Mouse (Mus musculus): ENCODE measurements around the gene Trmt112. TPM values are rescaled to one million over a fixed set of nuclear protein-coding genes. Genes with fewer than 3 reads are reported as not detected.

Trmt112 gene
- total RNA-seq, 2 experiments from 2014 or later, result 37.7 to 39.3 TPM

DNA sequence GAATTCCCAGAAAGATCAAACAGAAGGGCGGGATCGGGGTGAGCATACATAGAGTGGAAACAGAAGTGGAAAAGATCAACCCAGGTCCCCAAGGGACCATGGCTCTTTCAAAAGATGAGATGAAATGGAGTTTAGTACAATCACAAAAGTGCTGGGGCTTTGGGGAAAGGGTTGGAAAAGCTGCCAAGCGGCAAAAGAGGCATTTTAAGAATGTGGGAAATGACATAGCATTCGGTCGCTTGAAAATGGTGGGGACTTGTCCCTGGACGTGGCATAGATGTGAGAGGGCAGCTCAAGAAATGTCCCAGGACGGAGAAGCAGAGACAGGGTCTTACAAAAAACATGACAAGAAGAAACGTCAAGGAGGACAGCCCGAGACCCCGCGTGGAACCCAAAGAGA is 477 bp upstream of the Trmt112 start:
- no peak for DNase-seq

DNA sequence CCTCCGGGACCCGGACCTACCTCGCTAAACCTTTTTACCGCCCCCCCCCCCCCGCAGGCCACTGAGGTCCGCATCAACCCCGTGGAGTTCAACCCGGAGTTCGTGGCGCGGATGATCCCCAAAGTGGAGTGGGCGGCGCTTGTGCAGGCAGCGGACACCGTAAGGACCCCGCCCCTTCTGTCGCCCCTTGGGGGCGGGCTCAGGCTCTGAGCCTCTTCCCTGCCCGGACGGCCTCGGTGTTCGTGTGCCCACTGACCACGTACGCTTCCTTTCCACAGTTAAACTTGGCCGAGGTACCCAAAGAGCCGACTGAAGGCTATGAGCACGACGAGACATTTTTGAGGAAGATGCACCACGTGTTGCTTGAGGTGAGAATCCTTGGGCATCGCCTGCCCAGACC is 808 bp downstream of the Trmt112 start:
- DNase-seq, result peak in 1 of 2 experiments; percentile 64

DNA sequence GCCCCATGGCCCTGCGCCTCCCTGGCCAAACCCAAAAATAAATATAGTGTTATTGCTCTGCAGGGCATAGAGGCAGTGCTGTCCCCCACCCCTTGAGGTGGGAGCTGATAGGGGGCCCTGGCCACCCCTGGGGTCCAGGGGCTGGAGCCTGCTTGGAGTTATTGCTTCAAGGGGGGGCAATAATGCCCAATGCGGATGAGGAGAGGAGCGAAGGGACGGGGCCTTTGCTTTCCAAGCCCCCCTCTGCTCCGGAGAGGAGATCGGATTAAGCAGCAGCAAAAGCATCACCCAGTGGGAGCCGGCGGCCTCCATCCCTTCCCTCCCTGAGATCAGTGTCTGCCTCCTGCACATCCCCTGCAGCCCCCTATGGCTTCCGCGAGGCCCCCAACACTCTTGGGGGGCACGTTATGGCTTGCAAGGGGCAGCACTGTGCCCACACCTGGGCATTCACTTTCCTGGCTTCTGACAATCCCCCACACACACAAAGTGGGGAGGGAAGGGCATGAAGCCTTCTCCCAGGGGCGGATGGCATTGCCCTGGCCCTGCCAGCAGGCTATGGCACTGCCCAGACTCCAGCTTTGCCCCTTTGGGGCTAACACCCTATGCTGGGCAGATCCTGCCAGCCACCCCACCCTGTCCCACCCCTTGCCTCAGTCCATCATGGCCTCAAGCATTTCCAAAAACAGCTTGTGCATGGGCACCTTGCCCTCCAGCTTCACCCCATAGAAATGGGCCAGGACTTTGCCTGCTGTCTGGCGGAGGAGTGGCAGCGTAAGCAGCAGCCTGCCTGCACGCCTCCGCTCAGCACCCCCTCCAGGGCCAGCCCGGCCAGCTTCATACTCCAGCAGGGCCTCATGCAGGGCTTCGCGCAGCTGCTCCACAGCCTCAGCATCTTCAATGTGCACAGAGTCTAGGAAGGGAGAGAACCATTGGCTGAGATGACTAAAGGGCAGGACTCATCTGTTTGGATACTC is 1.9 kb downstream of the Trmt112 start:
- DNase-seq, result peak in 1 of 2 experiments; percentile 1

DNA sequence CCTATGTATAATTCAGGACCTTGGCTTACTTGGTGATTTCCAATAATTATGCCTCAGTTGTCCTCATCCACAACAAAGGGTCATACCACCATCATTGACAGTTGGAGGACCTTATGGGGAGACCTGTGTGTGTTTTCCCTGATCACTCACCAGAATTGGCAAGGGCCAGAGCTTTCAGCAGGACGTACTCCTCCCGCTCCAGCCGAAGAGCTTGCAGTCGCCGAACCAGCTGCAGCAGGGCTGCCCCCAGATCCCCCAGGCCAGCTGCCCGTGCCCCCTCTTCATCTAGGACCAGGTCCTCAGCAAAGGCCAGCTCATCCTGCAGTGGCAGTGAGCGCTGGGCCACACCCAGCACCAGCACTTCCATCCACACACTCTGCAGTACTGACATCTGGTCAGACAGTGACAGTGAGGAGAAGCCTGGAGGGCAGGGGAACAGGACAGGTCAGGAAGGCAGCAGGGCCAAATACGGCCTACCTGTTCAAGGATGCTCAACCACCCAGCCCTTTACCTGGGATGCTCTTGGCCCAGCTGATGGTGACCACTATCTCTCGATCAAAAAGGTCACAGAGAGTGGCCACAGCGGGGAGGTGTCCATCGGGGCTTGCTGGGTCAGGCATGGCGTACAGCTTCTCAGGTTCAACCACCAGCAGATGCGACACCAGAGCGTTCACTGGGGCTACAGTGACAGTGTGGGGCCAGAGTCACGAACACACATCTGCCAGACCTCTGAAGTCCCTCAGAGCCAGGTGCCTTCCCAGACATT is 2.9 kb downstream of the Trmt112 start:
- no peak for DNase-seq

DNA sequence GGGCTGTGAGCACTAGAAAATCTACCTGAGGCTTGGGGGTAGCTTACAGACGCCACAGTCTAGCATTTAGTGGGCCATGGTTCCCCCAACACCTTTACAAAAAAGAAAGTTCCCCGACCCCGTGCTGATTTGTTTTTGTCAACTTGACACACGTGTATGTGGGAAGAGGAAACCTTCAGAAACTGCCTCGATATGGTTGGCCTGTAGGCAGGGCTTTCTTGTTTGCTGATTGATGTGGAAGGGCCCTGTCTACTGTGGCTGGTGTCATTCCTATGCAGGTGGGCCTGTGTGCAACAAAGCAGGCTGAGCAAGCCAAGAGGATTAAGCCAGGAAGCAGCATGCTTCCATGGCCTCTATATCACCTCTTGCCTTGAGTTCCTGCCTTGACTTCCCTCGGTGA is 3.5 kb downstream of the Trmt112 start:
- DNase-seq, result no peak

DNA sequence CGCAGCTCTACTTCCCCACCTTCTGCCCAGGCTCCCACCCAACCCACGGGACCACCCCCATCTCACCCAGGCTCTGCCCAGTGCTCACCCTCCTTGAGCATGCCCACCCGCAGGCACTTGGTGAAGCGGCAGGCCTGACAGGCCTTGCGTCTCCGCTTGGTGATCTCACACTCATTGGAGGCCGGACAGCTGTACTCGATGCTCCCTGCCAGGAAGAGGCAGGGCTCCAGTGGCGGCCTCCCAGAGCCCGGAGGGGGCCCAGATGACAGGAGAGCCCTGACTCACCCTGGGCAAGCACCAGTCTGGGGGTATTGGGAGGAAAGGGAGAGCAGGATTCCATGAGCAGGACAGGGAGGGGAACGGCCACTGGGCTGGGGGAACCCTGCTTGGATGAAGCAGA is 4.5 kb downstream of the Trmt112 start:
- peak in 1 of 2 experiments; percentile 42 for DNase-seq

DNA sequence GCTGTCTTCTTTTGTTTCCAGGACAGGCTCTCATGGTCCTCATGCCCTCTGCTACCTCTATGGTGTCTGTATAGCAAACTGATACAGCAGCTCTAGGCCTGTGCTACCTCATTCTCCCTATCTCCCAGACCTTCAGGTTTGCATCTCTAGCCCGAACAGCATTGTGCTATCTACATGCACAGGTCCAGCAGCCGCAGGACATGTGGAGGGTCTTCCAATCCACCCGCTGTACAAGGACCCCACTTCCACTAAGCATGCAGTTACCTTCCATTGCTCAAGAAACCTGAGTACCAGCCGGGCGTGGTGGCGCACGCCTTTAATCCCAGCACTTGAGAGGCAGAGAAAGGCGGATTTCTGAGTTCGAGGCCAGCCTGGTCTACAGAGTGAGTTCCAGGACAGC is 5.0 kb downstream of the Trmt112 start:
- no peak for DNase-seq

DNA sequence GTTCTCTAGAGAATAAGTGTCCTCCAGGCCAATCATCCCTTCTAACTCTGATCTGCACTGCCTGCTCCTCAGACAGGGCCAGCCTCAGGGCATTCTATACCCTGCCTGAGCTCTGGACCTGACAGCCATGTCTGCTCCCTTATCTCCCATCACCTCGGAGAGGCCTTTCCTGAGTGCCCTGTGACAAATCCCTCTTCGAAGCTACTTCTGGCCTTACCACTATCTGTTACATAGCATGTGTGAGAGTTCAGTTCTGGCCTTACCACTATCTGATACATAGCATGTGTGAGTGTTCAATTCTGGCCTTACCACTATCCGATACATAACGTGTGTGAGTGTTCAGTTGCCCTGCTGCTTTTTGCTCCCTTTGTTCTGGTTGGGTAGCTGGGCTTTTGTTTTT is 5.8 kb downstream of the Trmt112 start:
- DNase-seq, result no peak

DNA sequence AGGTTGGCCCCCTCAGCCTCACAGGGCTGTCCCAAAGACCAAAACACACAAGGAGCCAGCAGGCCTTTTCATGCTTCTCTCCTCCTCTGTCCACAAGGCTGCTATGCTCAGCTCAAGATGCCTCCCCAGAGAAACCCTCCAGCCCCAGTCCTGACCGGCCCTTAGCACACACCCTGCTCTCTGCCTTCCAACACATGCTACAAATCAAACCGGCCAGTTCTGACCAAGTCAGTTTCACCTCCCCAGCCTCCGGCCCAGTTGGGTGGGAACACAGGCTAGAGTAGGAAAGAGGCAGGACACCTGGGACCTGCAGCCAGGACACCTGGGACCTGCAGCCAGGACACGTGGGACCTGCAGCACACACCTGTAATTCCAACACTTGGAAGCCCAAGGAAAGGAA is 7.0 kb downstream of the Trmt112 start:
- no peak for DNase-seq

DNA sequence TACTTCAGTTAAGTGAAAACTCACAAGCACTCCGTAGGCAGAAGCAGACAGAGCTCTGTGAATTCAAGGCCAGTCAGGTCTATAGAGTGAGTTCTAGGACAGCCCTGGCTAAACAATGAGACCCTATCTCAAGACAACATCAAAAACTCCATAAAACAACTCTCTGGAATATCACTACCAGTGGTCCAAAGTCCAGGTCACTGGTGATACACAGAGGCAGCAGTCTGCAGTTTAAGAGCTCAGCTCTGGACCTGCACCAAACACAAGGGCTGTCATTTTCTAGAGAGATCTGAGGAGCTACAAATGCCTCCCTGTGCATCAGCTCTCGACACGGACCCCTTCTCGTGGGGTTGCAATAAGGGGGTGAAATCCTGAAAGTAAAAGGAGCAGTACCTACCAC is 8.8 kb downstream of the Trmt112 start:
- no peak for DNase-seq

DNA sequence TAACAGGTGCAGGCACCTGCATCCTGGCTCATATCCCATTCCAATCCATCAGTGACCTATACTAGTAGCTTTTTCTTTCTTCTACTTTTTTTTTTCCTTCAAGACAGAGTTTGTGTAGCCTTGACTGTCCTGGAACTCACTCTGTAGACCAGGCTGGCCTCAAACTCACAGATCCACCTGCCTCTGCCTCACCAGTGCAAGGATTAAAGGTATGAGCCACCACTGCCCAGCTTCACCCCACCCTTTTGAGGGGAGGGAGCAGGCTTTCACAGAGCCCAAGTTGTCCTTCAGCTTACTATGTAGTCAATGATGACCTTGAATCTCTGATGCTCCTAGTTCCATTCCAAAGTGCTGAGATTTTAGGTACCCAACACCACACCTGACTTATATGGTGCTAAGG is 9.9 kb downstream of the Trmt112 start:
- DNase-seq, result no peak

DNA sequence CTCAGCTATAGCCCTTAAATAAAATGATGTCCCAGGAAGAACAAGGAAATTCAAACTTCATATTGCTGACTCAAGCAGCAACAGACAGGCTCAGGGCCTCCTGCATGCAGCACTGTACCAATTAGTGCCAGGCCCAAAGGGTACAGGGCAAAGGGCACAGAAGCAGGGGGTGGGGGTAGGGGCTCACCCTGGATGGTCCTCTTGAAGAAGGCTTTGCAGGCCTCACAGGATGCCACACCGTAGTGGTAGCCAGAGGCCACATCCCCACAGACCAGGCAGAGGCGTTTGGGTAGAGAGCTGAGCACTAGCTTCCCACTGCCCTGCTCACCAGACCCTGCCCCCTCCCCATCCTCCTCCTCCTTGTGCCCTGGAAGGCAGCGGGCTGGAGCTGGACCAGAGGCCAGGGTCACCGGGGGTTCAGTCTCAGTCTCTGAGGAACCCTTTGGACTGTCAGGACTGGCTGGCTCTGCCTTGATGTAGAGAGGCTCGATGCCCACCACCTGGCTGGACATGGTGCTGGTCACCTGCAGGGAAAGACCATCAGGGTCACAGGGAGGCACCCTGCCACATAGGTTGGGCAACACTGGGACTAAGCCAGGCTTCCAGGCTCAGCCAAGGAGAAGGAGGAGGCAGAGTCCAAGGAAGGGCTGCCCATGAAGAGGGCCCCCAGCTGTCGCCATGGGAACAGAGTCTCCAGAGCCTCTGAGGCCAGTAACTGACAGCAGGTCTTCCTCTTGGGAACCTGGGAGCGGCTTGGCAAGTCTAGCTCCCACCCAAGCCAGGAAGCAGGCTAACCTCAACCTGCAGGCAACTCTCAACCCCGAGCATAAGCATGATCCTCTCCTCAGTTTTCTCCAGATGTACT is 10.6 kb downstream of the Trmt112 start:
- DNase-seq, result peak; percentile 49 to 52

DNA sequence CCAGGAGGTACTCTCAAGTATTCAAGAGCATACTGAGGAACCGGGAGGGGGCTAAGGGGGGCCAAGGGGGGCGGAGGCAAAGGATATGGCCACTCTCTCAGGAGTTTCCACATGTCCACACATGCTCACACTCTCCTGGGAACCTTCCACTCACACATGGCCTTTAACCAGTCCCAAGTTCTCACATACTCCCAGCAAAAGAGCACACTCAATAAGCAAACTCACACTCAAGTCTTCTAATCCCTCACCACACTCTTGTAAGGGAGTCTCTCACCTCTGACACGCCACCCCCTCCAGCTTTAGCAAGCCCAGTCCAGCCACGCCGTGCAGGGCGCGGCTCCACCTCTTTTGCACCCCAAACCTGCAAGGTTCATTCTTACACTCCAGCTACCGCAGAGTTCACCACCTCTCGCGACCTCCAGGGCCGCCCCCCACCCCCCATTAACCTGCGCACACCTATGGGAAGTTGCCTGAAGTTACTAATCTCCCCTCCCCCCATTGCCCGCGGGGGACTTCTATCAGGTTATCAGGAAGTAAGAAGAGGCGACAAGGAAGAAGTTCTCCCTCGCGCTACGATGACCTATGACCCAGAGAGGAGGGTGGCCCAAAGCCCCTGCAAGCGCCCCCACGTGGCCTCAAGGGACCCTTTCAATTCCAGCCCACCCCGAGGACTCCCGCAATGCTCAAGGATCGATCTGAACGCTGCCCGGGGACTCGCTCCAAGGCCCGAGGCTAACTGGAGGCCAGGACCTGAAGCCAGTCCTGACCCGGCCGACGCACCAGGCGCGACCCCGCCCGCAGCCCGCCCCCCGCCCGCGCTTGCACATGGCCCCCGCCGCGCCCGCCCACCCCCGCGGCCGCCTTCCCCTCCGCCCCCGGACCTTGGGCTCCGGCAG is 11.5 kb downstream of the Trmt112 start:
- peak; percentile 63 to 65 for DNase-seq

DNA sequence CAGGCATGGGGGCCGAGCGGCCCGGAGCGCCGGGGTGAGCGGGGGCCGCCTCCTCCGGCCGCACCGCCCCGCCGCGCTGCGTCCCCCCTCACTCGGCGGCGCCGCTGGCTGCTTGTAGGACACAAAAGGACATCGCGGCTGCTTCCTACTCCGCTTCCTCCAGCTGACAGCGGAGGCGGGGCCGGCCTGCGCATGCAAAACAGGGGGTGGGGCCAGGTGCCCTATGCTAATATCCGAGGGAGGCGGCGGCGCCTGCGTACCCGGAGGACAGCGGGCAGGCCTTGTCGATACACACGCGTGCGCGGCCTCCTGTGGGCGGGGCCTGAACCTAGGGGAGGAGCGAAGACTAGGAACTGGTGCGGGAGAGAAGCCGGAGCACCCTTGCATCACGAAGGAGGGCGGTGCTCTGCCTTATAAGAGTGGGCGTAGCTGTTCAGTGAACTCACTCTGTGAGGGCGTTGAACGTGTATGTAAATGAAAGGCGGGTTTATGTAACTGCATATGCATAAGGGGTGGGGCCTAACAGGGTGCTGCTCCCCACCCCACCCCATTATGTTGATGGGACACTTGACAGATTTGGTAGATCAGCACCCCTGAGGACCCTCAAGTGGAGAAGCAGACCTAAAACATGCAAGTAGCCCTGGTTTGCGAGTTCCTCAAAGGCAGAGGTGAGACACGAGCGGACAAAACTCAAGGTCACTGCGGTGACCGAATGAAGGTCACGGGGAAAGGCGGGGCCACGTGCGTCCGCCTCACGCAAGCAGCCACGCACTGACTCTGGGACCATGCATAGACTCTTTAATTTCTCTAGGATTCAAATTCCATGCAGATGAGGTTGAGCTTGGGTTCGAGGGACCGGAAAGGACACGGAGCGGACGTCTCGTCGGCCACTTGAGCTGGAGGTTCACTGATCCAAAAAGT is 12.4 kb downstream of the Trmt112 start, which contains the start of gene Esrra:
Gene Esrra (minus strand): TSS at position 167 of the 921 bp plus-strand sequence.
- peak; percentile 100 for DNase-seq

DNA sequence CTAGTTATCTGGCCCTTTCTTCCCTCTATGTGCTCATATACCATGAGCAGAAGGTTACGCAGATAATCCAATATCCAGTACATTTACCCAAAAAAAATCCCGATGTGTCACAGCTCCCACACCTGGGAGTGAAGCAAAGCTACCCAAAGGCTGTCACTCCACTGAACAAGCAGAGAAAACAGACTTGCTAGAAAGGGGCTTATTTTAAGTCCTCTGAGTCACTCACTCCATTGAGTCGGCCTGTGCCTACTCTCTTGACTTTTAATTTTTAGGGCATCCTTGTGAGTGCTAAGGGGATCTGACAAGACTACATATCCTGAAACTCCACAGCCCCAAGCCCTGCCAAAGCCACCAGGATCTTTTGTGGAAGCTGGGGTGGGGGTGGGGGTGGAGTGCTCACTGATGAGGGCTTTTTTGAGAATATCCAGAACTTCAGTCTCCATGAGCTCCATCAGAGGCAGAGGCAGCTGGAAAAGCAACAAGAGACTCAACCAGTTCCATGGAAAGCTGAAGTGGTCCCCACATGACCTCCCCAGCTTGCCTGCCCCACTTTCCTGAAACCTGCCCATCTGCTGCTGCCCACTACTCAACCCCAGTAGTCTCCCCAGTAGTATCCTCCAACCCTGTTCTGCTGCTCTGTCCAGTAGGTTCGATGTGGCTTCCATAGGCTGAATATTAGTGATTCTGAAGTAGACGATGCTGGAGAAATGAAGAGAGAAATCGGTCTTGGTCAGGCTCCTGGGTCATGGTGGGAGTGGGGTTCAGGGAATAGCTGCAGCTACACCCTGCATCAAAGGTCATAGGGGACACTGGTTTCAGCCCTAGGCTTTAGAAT is 13.6 kb downstream of the Trmt112 start:
- no peak for DNase-seq

DNA sequence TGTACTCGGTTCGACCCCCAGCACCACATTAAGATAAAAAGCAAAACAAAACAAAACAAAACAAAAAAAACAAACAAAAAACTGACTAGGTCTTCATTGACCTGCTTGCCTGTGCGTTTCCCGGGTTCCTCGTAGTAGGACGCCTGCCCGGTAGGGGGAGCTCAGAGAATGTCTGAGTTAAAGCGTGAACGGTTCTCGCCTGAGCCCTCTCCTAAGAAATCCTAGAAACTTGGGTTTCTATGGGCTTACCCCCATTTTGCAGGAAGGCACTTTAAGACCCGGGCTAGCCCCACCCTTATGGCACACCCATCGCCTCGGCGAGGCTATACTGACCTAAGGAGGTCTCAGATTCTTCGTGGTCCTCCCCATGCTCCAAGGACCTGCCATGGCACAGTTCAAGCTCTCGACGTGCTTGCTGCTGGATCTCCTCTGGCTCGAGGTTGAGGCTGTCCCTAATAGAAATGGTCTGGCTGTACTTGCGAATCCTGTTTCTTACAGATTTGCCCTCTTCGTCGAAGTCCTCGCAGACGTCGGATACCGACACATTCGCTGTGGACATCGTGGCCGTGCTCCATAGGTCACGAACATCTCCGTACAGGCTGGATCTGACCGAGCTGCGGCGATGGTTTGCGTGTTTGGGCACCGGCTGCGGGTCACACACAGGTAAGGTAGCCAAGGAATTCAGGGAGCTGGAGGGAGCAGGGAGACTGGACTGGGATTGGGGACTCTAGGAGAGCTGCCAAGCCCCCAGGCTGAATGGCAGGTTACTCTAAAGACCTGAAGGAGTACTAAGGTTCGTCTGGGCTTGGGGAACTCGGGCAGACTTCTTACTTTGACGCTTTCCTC is 15.2 kb downstream of the Trmt112 start:
- peak; percentile 83 to 96 for DNase-seq

DNA sequence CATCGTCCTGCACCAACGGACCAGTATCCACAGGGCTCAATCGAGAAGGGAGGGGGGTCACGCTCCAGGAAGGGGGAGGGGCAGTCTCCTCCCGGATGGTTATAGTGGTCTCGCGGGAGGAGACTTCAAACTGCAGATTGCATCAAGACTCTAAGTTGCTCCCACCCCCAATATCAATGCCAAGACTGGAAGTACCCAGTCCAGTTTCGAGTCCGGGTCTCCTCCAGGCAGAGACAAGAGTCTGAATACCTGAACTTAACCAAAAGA is 15.7 kb downstream of the Trmt112 start, which contains the start of gene Catsperz:
Gene Catsperz (minus strand): TSS at position 74 of the 267 bp plus-strand sequence.
- DNase-seq, result no peak
